Mouse (Mus musculus) large intestine, adult 2 months (tissue): ENCODE measurements around the gene Spop. TPM values are rescaled to one million over a fixed set of nuclear protein-coding genes. Genes with fewer than 3 reads are reported as not detected.

Source experiments
- DNase-seq: peaks from one replicate; pipeline ENCODE4 v3.0.0-alpha.2; 2012; ENCODE audit warnings: low read depth, low spot score
- WGBS: fragments of 180-500 bp; shearing (Covaris S2); methylation state at CpG from one replicate; pipeline ENCODE4 v1.1.7; 2018; 5-methylcytosine and 5-hydroxymethylcytosine counted together
- polyA plus RNA-seq: library from polyadenylated mRNA; depleted of rRNA; stranded (reverse); fragments of >200 nt; gene quantifications from 2 replicates; pipeline ENCODE4 v1.2.3, GENCODE M21; 2012

The Spop gene
- polyA plus RNA-seq, 1 experiment = 28.2 TPM

- 66% methylated on average over 6 of the region's 6 CpGs for WGBS
Measured at GRCm38 (mm10) chr11:95512383-95512782, 98.5 kb downstream of the Spop start.

GRCm38 (mm10) chr11:95513461-95514297 lies 99.8 kb downstream of the Spop start:
- DNase-seq = no peak
- 3% methylated on average over 64 of the region's 66 CpGs for WGBS

More at GRCm38 (mm10) chr11:95512383-95512782, 98.5 kb downstream of the Spop start:
- no peak for DNase-seq

DNA sequence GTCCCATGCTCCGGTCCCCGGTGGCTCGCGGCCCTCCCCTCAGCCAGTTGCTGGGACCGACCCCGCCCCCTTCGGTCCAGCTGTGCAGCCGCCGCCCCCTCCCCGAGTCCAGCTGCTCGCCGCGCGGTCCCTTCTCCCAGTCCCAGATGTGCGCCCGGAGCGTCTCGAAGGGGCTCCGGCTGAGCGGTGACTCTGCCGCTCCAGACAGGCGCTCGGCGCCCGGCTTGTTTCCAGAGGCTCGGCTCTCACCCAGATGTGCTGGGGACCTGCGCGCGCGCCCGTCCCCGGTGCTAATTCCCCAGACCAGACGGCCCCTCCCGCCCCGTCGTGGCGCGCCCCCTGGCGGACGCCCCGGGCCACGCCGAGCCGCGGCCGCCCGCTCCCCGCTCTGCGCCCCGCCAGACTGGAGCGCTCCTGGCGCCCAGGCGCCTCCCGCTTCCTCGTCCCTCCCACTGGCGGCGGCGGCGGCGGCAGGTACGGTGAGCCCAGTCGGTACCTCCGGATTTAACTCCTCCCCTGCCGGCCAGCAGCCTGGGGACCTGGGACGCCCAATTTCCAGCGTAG lies 100.5 kb downstream of the Spop start, which contains the start of gene Nxph3:
Nxph3 (minus strand) TSS at position 273 of the 564 bp plus-strand sequence.
- 1% methylated on average over 66 of the region's 66 CpGs for WGBS
- no peak for DNase-seq

DNA sequence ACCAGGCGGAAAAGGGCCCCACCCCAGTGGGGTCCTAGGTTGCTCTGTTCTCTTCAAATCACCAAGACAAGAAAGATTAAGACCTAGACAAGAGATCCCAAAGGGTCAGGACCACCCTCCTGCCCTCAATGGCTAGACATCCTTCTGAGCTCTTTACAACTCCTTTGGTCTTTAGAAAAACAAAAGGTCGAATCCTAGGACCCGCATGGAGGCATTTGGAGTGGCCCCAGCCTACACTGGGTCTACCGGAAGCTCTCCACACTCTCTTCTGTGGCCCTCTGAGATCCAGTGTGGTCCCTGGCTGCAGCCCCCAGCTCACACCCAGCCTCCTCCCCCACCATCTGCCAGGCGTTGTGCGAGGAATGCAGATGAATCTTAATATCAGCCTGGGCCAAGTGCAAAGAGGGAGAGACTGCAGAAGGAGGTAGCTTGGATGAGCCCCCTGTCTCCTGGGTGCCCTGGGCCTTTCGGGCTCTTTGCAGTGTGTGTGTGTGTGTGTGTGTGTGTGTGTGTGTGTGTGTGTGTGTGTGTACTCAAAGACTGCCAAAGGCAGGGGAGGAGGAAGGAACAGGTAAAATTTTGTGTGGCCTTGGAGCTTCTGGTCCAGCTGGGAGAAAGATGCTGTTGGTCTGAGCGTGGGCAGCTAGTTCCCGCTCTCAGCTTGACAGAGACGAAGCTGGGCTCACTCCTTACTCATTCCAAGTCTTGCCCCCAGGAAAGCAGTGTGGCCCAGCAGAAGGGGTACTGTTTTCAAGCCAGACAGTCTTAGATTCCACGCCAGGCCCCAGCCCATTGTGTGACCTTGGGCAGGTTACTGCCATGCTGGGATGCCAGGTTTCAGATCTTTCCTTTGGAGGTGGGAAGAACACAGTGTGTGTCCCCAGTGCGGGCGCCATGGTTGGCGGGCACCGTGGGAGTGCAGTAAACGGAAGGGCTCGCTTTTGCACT lies 101.8 kb downstream of the Spop start:
- 71% methylated on average over 17 of the region's 17 CpGs for WGBS
- DNase-seq = no peak

DNA sequence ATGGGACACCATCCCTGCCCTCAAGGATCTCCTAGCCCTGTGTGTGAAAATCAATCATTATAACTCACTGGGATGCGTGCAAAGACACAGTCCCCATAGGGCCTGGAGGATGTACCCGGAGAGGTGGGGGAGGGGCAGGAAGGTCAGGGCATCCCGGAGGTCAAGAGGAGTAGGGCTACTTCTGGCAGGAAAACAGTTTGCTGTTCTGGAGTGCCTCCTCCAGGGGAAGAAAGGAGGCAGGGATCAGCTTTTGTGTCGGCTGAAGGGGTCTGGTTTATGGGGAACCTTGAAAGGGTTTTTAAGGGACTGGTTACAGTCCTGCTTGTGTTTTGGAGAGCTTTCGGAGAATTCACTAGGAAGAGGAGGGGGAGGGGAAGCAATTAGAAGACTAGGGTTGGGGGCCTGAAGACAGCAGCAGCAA lies 102.6 kb downstream of the Spop start:
- 24% methylated on average over 5 of the region's 5 CpGs for WGBS
- no peak for DNase-seq

DNA sequence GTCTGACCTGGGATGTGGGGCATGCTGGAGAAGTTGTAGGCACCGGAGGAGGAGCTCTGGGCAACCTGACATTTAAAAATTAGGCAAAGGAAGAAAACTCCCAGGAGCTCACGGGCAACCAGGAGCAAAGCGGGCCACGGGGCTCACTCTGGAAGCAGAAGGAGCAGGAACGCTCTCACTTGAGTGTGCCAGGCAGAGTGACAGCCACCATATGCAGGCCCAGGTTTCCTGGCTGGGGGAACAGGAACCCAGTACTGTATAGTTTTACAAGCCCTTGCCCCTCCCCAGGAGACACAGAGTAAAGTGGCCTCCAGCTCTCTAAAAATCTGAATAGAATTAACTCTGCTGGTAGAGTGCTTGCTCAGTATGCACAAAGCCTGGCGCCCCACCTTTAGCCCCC lies 103.3 kb downstream of the Spop start:
- 61% methylated on average over 6 of the region's 6 CpGs for WGBS
- no peak for DNase-seq

DNA sequence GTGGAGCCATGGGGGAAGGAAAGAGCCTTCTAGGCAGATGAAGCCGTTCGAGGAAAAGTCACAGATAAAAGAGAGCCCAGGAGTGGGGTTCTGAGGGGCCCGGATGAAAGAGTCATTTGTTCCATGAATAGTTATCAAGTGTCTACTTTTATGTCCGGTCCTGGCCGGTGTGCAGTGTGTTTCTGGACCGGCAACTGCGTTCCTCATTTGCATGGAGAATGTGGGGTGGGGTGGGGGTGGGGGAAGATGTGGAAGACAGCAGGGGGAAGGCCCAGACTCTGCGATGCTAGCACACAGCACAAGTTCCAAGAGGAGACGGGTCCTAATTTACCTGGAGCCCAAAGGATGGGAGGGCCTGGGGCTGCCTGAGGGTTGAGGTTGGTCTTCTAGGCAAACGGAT lies 105.4 kb downstream of the Spop start:
- DNase-seq = no peak
- WGBS = 80% methylated on average over 10 of the region's 10 CpGs

DNA sequence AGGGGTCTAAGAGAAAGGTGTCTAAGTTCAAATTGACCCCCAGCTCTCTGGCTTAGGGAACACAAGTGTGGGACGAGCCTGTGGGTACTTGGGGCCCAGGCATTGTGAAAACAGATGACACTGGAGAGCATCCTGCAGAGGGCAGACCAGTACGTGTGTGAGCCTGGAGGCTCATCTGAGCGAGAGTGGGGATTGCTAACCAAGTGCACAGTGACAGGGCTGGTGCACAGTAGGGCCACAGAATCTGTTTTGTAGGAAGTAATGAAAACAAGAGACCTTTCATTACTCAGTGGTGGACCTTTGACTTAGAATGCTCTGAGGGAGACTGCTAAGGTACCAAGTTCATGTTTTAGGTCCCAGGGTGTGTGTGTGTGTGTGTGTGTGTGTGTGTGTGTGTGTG lies 106.1 kb downstream of the Spop start:
- WGBS = 51% methylated on average over 3 of the region's 3 CpGs
- DNase-seq = no peak

GRCm38 (mm10) chr11:95520456-95521072 lies 106.7 kb downstream of the Spop start:
- DNase-seq = peak; percentile 52
- WGBS = 3% methylated on average over 27 of the region's 27 CpGs

GRCm38 (mm10) chr11:95521563-95521962 lies 107.7 kb downstream of the Spop start:
- WGBS = 2% methylated on average over 13 of the region's 13 CpGs
- peak; percentile 54 for DNase-seq

GRCm38 (mm10) chr11:95527307-95527706 lies 113.4 kb downstream of the Spop start:
- 80% methylated on average over 8 of the region's 8 CpGs for WGBS
- no peak for DNase-seq

GRCm38 (mm10) chr11:95528231-95528630 lies 114.4 kb downstream of the Spop start:
- 83% methylated on average over 3 of the region's 3 CpGs for WGBS
- DNase-seq = no peak

DNA sequence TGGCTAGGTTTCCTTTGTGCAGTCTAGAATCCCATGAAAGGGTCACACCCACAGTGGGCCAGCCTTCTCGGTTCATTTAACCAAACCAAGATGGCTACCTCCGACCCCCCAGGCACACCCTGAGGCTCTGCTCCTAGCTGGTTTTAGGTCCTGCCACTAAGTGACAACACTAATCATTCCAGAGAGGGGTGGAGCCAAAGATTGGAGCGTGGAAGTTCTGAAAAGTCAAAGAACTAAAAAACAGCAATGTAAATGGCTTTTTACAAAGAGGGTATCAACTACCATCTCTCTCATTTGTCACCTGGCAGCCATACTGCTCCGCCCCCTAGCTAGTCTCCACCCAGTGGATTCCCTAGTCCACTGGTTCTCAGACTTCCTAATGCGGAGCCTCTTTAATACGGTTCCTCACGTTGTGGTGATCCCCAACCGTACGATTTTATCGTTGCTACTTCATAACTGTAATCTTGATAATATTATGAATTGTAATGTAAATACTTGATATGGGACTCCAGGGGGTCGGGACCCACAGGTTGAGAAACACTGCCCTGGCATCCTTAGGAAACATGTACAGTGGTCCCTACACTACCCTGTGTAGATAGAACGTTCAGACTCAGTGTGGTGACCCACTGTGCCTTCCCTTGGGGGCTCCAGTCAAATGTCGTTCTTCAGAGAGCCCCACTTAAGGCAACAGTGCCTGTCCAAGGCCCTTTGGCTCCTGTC lies 118.6 kb downstream of the Spop start:
- 66% methylated on average over 13 of the region's 13 CpGs for WGBS
- no peak for DNase-seq

DNA sequence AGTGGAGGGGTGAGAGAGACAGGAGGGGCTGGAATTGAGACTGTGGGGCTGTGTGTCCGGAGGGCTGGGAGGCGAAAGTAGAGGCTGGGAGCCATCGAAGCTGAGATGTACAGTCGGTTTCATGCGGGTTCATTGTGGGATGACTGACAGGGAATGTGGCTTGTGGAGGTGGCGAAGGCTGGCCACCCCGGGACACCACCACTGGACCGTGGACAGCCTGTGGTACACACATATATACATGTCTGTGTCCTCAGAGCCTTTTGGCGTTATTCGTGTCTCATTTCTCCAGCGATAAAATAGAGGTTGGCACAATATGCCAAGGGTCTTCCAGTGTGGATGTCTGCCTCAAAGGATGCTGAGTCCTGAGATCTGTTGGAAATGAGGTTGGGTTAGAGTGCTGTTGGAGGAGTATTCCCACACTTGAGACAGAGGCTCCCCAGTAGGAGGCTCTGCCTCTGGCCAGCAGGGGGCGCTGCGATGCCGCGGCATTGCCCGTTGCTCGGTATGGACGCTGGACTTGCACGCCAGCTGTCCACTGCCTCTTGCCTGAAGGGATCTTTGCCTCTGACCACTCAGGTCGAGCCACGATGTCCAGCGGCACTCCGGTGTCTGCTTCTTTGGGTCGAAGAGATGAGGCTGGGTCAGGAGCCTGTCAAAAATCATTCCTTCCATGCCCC lies 119.7 kb downstream of the Spop start:
- 23% methylated on average over 24 of the region's 24 CpGs for WGBS
- DNase-seq = peak; percentile 44

- DNase-seq = no peak
- WGBS = 78% methylated on average over 15 of the region's 15 CpGs
Measured at GRCm38 (mm10) chr11:95538378-95539104, 124.7 kb downstream of the Spop start.

DNA sequence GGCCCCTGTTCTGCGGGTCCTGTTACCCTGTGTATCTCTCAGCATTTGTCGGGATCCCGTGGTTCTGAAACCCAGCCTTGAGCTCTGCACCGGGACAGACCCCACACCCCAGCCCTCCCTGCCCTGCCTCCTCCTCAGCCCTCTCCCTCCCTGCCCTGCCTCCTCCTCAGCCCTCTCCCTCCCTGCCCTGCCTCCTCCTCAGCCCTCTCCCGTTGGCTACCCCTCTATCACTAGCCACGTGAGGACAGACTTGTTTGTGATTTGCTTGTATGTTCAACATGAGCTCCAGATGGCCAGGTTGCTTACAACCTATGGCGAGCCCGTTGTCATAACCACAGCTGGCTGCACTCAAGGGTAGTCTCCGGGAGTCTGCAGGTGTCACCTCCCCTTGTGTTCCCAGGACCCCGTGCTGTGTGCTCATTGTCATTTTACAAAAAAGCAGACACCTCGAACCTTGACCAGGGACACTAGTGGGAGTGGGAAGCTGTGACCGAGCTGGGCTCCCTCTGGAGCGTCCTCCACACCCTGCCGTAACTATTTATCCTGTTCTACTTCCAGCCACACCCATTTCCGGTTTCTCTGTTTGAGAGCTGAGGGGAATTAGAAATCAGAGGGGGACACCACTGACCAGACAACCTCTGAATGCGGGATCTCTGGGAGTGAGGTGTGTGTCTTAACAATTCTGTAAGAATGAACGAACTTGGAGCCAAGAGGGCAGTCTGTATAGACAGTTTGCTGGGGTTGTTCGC lies 126.9 kb downstream of the Spop start:
- WGBS = 16% methylated on average over 18 of the region's 18 CpGs
- DNase-seq = no peak
